Mouse (Mus musculus): ENCODE measurements around the gene Slc29a4. TPM values are rescaled to one million over a fixed set of nuclear protein-coding genes. Genes with fewer than 3 reads are reported as not detected.

The Slc29a4 gene
- polyA plus RNA-seq, 2 experiments: 0.04 TPM

DNA sequence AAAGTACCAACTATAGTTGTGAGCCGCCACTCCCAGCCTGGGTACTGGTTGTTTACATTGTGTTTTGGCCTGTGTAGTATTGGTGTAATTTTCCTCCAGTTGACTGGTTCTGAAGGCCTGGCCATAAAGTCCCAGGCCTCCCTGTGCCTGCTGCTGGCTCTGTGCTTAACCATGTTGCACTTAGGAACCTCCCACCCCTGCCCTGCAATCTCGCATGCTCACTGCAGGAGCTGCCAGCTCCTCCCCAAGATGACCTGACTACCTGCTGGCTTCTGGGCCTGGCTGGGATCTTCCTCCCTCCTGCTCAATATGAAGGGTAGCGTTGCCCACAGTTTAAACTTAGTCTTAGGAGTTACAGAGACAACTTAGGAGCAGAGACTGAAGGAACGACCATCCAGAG lies 40.0 kb upstream of the Slc29a4 start:
- ATAC-seq (ENCODE audit: insufficient read depth) (no peak), DNase-seq (ENCODE audit: low read depth in 3 of 3, low spot score in 3 of 3) (no peak)
- WGBS (ENCODE audit: insufficient replicate concordance): 75% methylated on average over 4 of the region's 4 CpGs
- peak overlapping the region; percentile 43 for H3K9ac ChIP-seq (replicated peaks)
- TF ChIP-seq EP300 (IDR thresholded peaks at IDR 0.05; ENCODE audit: low read depth) (no peak), CTCF (IDR thresholded peaks at IDR 0.05; ENCODE audit: low read depth) (no peak)
- peaks cover 48 to 53% of the 10 kb centered on the region in 2 experiments for H3K4me1 ChIP-seq (replicated peaks; ENCODE audit: control insufficient read depth in 2 of 2, insufficient read depth in 2 of 2, low read length in 1 of 2)
- H3K36me3 ChIP-seq (replicated peaks; ENCODE audit: control insufficient read depth, insufficient read depth, low read depth): peaks cover 20% of the 10 kb centered on the region
- peak overlapping the region; percentile 95 for H3K27ac ChIP-seq
- H3K4me2 ChIP-seq (ENCODE audit: low read depth): peak overlapping the region; percentile 83
- H3K4me3 ChIP-seq (ENCODE audit: insufficient read depth in 1 of 2, low read depth in 2 of 2, low read length in 2 of 2): no peak overlapping the region
- H3K9me3 ChIP-seq (ENCODE audit: control insufficient read depth, low read length): no peaks in the 10 kb centered on the region
- H3K27me3 ChIP-seq (ENCODE audit: control insufficient read depth, insufficient read depth, low read length): no peaks in the 10 kb centered on the region

DNA sequence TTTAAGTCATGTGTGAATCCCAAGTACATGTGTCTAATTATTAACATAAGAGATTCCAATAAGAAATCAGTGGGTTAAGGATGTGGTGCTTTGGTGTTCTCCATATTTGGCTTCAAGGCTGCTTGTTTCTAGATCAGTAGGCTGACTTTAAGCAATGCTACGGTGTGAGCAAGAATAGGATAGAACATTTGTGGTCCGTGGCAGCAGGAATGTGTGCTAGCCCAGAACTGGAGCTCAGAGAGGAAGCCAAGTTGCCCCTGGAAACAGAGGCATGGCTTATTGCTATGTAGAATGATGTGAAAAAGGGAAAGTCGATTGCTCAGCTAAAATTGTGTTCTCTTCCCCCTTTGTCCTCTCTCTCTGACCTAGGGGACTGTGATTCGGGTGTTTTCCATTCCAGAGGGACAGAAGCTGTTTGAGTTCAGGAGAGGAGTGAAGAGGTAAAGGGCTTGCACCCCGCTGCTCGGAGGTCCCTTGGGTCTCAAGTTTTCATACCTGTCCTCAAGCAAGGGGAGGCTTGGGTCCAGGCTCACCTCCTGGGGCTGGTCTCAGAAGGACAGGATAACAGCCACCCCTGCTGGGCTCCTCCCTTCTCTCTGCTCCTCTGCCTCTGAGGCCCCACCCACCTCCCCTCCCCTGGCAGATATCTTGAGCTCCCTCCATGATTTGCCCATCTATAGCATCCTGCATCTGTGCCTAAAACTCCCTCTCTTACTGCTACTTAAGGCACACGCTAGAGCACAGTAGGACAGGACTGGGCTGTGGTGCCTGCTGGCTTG lies 31.5 kb upstream of the Slc29a4 start:
- no peak for TF ChIP-seq EP300 (IDR thresholded peaks at IDR 0.05; ENCODE audit: low read depth)
- no peak for TF ChIP-seq CTCF (IDR thresholded peaks at IDR 0.05; ENCODE audit: low read depth)
- ATAC-seq (ENCODE audit: insufficient read depth) (no peak), DNase-seq (ENCODE audit: low read depth in 3 of 3, low spot score in 3 of 3) (no peak)
- Histone ChIP-seq H3K4me3 (ENCODE audit: insufficient read depth in 1 of 2, low read depth in 2 of 2, low read length in 2 of 2) (no peak overlapping the region), H3K4me2 (ENCODE audit: low read depth) (no peak overlapping the region), H3K4me1 (replicated peaks; ENCODE audit: control insufficient read depth in 2 of 2, insufficient read depth in 2 of 2, low read length in 1 of 2) (no peaks in the 10 kb centered on the region), H3K27me3 (ENCODE audit: control insufficient read depth, insufficient read depth, low read length) (no peaks in the 10 kb centered on the region), H3K9me3 (ENCODE audit: control insufficient read depth, low read length) (no peaks in the 10 kb centered on the region), H3K9ac (replicated peaks) (no peak overlapping the region), H3K27ac (no peak overlapping the region), H3K36me3 (replicated peaks; ENCODE audit: control insufficient read depth, insufficient read depth, low read depth) (peaks cover 92% of the 10 kb centered on the region)
- 84% methylated on average over 7 of the region's 7 CpGs for WGBS (ENCODE audit: insufficient replicate concordance)

DNA sequence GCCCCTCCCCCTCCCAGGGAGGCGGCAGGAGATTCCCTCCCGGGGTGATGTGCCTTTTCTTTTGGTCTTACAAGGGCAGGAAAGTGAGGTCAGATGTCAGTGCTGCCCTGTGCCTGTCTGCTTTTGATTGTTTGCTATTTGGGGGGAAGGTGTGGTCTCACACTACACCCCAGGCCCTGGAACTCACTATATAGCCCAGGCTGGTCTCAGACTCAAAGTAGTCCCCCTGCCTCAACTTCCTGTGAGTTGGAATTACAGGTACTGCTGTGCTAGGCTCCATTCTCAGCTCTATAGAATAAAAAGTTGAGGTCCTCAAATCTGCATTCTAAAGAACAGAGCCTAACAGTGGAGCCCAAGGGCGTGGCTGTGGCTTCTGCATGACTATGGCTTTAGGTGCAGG lies 24.4 kb upstream of the Slc29a4 start:
- no peaks in the 10 kb centered on the region for H3K4me1 ChIP-seq (replicated peaks; ENCODE audit: control insufficient read depth in 2 of 2, insufficient read depth in 2 of 2, low read length in 1 of 2)
- WGBS (ENCODE audit: insufficient replicate concordance): 53% methylated on average over 3 of the region's 3 CpGs
- H3K4me3 ChIP-seq (ENCODE audit: insufficient read depth in 1 of 2, low read depth in 2 of 2, low read length in 2 of 2): no peak overlapping the region
- no peak overlapping the region for H3K4me2 ChIP-seq (ENCODE audit: low read depth)
- H3K27ac ChIP-seq: no peak overlapping the region
- no peak for DNase-seq (ENCODE audit: low read depth in 3 of 3, low spot score in 3 of 3)
- no peaks in the 10 kb centered on the region for H3K9me3 ChIP-seq (ENCODE audit: control insufficient read depth, low read length)
- TF ChIP-seq CTCF (IDR thresholded peaks at IDR 0.05; ENCODE audit: low read depth): no peak
- TF ChIP-seq EP300 (IDR thresholded peaks at IDR 0.05; ENCODE audit: low read depth): no peak
- H3K27me3 ChIP-seq (ENCODE audit: control insufficient read depth, insufficient read depth, low read length): no peaks in the 10 kb centered on the region
- peaks cover 74% of the 10 kb centered on the region for H3K36me3 ChIP-seq (replicated peaks; ENCODE audit: control insufficient read depth, insufficient read depth, low read depth)
- H3K9ac ChIP-seq (replicated peaks): no peak overlapping the region
- ATAC-seq (ENCODE audit: insufficient read depth): no peak

DNA sequence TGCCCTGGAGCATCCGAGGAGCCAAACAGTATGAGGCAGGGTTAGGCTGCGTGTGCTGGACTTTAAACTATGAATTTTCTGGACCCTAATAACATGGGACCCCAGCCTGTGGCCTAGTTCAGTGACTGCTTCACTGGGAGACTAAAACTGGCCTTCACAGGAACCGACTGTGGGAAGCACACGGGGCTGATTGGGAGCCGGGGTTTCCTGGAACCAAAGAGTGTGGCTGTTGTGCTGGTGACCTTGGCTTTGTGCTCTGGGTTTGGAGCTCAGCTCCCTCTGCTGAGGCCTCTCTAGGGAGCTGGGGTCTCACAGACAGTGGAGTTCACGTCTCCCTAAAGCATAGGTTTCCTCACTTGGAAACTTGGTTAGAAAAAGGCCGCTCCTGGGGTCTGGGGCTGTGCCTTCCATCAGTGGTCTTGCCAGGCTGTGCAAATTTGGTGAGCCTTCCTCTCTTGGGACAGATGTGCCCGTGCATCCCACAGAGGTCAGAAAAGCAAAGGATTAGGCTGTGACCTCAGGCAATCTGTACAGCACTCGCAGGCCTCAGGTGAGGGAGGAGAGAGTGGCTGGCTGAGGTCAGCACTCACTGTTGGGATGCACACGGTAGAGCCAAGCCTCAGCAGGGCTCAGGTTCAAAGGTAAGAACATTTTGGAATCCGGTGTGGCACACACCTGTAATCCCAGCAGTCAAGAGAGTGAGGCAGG lies 23.6 kb upstream of the Slc29a4 start:
- no peak for DNase-seq (ENCODE audit: low read depth in 3 of 3, low spot score in 3 of 3)
- H3K4me2 ChIP-seq (ENCODE audit: low read depth): no peak overlapping the region
- no peak for ATAC-seq (ENCODE audit: insufficient read depth)
- no peak for TF ChIP-seq CTCF (IDR thresholded peaks at IDR 0.05; ENCODE audit: low read depth)
- no peak for TF ChIP-seq EP300 (IDR thresholded peaks at IDR 0.05; ENCODE audit: low read depth)
- H3K27ac ChIP-seq: no peak overlapping the region
- no peaks in the 10 kb centered on the region for H3K9me3 ChIP-seq (ENCODE audit: control insufficient read depth, low read length)
- 85% methylated on average over 11 of the region's 11 CpGs for WGBS (ENCODE audit: insufficient replicate concordance)
- H3K4me1 ChIP-seq (replicated peaks; ENCODE audit: control insufficient read depth in 2 of 2, insufficient read depth in 2 of 2, low read length in 1 of 2): no peaks in the 10 kb centered on the region
- no peak overlapping the region for H3K4me3 ChIP-seq (ENCODE audit: insufficient read depth in 1 of 2, low read depth in 2 of 2, low read length in 2 of 2)
- H3K9ac ChIP-seq (replicated peaks): no peak overlapping the region
- H3K27me3 ChIP-seq (ENCODE audit: control insufficient read depth, insufficient read depth, low read length): no peaks in the 10 kb centered on the region
- H3K36me3 ChIP-seq (replicated peaks; ENCODE audit: control insufficient read depth, insufficient read depth, low read depth): peaks cover 67% of the 10 kb centered on the region

DNA sequence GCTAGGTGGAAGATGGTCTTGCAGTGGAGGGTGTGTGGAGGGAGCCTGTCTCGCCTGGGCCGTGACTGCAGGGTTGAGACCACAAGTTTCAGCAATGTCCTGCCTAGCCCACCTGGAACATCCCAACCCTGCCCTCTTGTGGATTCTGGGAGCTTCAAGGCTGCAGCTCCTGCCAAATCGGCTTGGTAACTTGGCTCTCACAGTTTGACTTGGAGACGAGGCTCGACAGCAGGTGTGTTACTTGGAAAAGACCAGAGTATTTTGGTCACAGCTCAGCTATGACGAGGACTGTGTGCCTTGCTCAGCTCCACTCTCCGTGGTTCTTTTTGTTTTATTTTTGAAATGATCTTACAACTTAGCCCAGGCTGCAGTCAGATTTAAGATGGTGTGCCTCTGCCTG lies 22.6 kb upstream of the Slc29a4 start:
- Histone ChIP-seq H3K4me1 (replicated peaks; ENCODE audit: control insufficient read depth in 2 of 2, insufficient read depth in 2 of 2, low read length in 1 of 2) (no peaks in the 10 kb centered on the region), H3K4me2 (ENCODE audit: low read depth) (no peak overlapping the region), H3K4me3 (ENCODE audit: insufficient read depth in 1 of 2, low read depth in 2 of 2, low read length in 2 of 2) (no peak overlapping the region), H3K9ac (replicated peaks) (no peak overlapping the region), H3K27me3 (ENCODE audit: control insufficient read depth, insufficient read depth, low read length) (no peaks in the 10 kb centered on the region), H3K9me3 (ENCODE audit: control insufficient read depth, low read length) (no peaks in the 10 kb centered on the region), H3K36me3 (replicated peaks; ENCODE audit: control insufficient read depth, insufficient read depth, low read depth) (peaks cover 57% of the 10 kb centered on the region), H3K27ac (no peak overlapping the region)
- TF ChIP-seq CTCF (IDR thresholded peaks at IDR 0.05; ENCODE audit: low read depth) (peak; percentile 27), EP300 (IDR thresholded peaks at IDR 0.05; ENCODE audit: low read depth) (no peak)
- no peak for DNase-seq (ENCODE audit: low read depth in 3 of 3, low spot score in 3 of 3)
- 80% methylated on average over 7 of the region's 7 CpGs for WGBS (ENCODE audit: insufficient replicate concordance)
- ATAC-seq (ENCODE audit: insufficient read depth): no peak
